Comparison of ENCODE assay signal across 9 mouse cellular contexts in the genomic region with DNA sequence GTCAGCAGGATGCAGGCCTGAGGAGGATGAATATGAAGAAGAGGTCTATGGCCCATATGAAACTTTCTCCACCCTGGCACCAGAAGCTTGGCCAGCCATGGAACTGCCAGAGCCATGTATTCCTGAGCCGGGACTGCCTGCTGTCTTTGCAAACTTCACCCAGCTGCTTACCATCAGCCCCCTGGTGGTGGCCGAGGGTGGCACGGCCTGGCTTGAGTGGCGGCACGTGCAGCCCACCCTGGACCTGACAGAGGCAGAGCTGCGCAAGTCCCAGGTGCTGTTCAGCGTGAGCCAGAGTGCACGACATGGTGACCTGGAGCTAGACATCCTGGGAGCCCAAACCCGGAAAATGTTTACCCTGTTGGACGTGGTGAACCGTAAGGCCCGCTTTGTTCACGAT. TPM values are rescaled to one million over a fixed set of nuclear protein-coding genes. Genes with fewer than 3 reads are reported as not detected.
A peak's percentile ranks its signal among the peaks of the same experiment; 100 is the strongest.
DNase-seq lines count a peak whose midpoint lies in the region; ATAC-seq and TF ChIP-seq lines count a peak whose summit lies in the region.
"Had no signal": no experiment of that assay in that cellular context is flagged by ENCODE, and none has a peak within 500 bp of the region (broad histone marks: within the 10 kb centered on the region; RNA-seq: fewer than 3 reads in every experiment).

No protein-coding gene starts in this region.

- peaks cover 30% of the 10 kb centered on the region for H3K4me1 ChIP-seq in kidney, embryonic 15.5 days
- no peaks in the 10 kb centered on the region for H3K4me1 ChIP-seq in MEL (ENCODE audit: control insufficient read depth in 1 of 2, insufficient read depth in 2 of 2, low read length in 2 of 2)
- no peaks in the 10 kb centered on the region for H3K4me1 ChIP-seq in liver, embryonic 14.5 days (replicated peaks; ENCODE audit: control insufficient read depth in 2 of 2, insufficient read depth in 2 of 2, low read length in 1 of 2)

- no peak overlapping the region for H3K4me2 ChIP-seq in kidney, embryonic 15.5 days
- no peak overlapping the region for H3K4me2 ChIP-seq in liver, embryonic 14.5 days (ENCODE audit: low read depth)
- H3K4me2 ChIP-seq: limb, embryonic 15.5 days had no signal

- no peak for ATAC-seq in kidney, embryonic 15.5 days (replicated peaks; ENCODE audit: low FRiP score)
- no peak for ATAC-seq in liver, embryonic 14.5 days (ENCODE audit: insufficient read depth)

- H3K79me2 ChIP-seq in MEL (ENCODE audit: control insufficient read depth, insufficient read depth, low read length, poor library complexity): no peaks in the 10 kb centered on the region

- H3K9ac ChIP-seq in kidney, embryonic 15.5 days: no peak overlapping the region
- H3K9ac ChIP-seq in MEL (ENCODE audit: control insufficient read depth, low read depth, low read length, poor library complexity, severe bottlenecking): no peak overlapping the region
- no peak overlapping the region for H3K9ac ChIP-seq in liver, embryonic 14.5 days (replicated peaks)
- H3K9ac ChIP-seq: limb, embryonic 15.5 days had no signal

- H3K27ac ChIP-seq in kidney, embryonic 15.5 days: no peak overlapping the region
- H3K27ac ChIP-seq in MEL (ENCODE audit: control insufficient read depth, low read depth, low read length): no peak overlapping the region
- no peak overlapping the region for H3K27ac ChIP-seq in liver, embryonic 14.5 days
- H3K27ac ChIP-seq: limb, embryonic 15.5 days had no signal

- no peak overlapping the region for H3K4me3 ChIP-seq in kidney, embryonic 15.5 days (replicated peaks)
- H3K4me3 ChIP-seq in MEL (ENCODE audit: control insufficient read depth in 1 of 2, insufficient read depth in 1 of 2, low read depth in 2 of 2, low read length in 2 of 2): no peak overlapping the region
- H3K4me3 ChIP-seq in liver, embryonic 14.5 days (ENCODE audit: insufficient read depth in 1 of 2, low read depth in 2 of 2, low read length in 2 of 2): no peak overlapping the region
- H3K4me3 ChIP-seq: limb, embryonic 15.5 days had no signal

- no peak for TF ChIP-seq RAD21 in MEL (IDR thresholded peaks at IDR 0.05; ENCODE audit: low read depth, low read length)

- peaks cover 47% of the 10 kb centered on the region for H3K36me3 ChIP-seq in kidney, embryonic 15.5 days
- H3K36me3 ChIP-seq in MEL (ENCODE audit: control insufficient read depth in 1 of 2, insufficient read depth in 2 of 2, low read length in 2 of 2): no peaks in the 10 kb centered on the region
- no peaks in the 10 kb centered on the region for H3K36me3 ChIP-seq in liver, embryonic 14.5 days (replicated peaks; ENCODE audit: control insufficient read depth, insufficient read depth, low read depth)

- peak; percentile 39 to 64 (median 40) for TF ChIP-seq CTCF in MEL (IDR thresholded peaks at IDR 0.05 in 2 of 3, conservative IDR thresholded peaks at IDR 0.05 in 1 of 3; ENCODE audit: control insufficient read depth in 1 of 3, insufficient read depth in 1 of 3, low read depth in 2 of 3, low read length in 3 of 3, poor library complexity in 1 of 3, severe bottlenecking in 1 of 3)
- peak; percentile 73 for TF ChIP-seq CTCF in liver, embryonic 14.5 days (IDR thresholded peaks at IDR 0.05; ENCODE audit: low read depth)

- no peaks in the 10 kb centered on the region for H3K9me3 ChIP-seq in kidney, embryonic 15.5 days (replicated peaks)
- no peaks in the 10 kb centered on the region for H3K9me3 ChIP-seq in MEL (replicated peaks; ENCODE audit: insufficient read depth, low read length)
- no peaks in the 10 kb centered on the region for H3K9me3 ChIP-seq in liver, embryonic 14.5 days (ENCODE audit: control insufficient read depth, low read length)
- H3K9me3 ChIP-seq: limb, embryonic 15.5 days had no signal

- no peak for TF ChIP-seq POLR2A in MEL (IDR thresholded peaks at IDR 0.05; ENCODE audit: control insufficient read depth in 1 of 2, insufficient read depth in 1 of 2, low read depth in 1 of 2, low read length in 2 of 2, poor library complexity in 1 of 2)

- WGBS in kidney, embryonic 15.5 days: 55% methylated on average over 13 of the region's 13 CpGs
- 56% methylated on average over 13 of the region's 13 CpGs for WGBS in liver, embryonic 14.5 days (ENCODE audit: insufficient replicate concordance)

- H3K27me3 ChIP-seq in kidney, embryonic 15.5 days: peaks cover 3% of the 10 kb centered on the region; the same call in 1 of the 2 replicates
- no peaks in the 10 kb centered on the region for H3K27me3 ChIP-seq in MEL (ENCODE audit: control insufficient read depth in 1 of 2, insufficient read depth in 2 of 2, low read length in 2 of 2)
- no peaks in the 10 kb centered on the region for H3K27me3 ChIP-seq in liver, embryonic 14.5 days (ENCODE audit: control insufficient read depth, insufficient read depth, low read length)
- H3K27me3 ChIP-seq: limb, embryonic 15.5 days had no signal

- no peak for TF ChIP-seq EP300 in MEL (IDR thresholded peaks at IDR 0.05; ENCODE audit: low read depth in 1 of 2, low read length in 2 of 2)
- TF ChIP-seq EP300 in liver, embryonic 14.5 days (IDR thresholded peaks at IDR 0.05; ENCODE audit: low read depth): no peak

- DNase-seq in kidney, postnatal 4 days: peak; percentile 80 to 82
- peak; percentile 20 to 31 for DNase-seq in B cell, adult 2 months
- peak; percentile 32 for DNase-seq in MEL (ENCODE audit: low read depth, low spot score)
- no peak for DNase-seq in liver, embryonic 14.5 days (ENCODE audit: low read depth in 3 of 3, low spot score in 3 of 3)
- DNase-seq in ovary, postnatal 10 days (ENCODE audit: low spot score): no peak
- DNase-seq in right cerebral cortex, postnatal 14 days: no peak
- DNase-seq: adrenal gland, postnatal 25 days had no signal

TF ChIP-seq in MEL, 35 proteins besides CTCF, POLR2A, EP300 and RAD21:
- TF ChIP-seq SMC3 (IDR thresholded peaks at IDR 0.05; ENCODE audit: low read depth, low read length) (peak; percentile 25; the same call in 1 of the 2 replicates), TAL1 (IDR thresholded peaks at IDR 0.05; ENCODE audit: low read length) (no peak)

RNA-seq across cellular contexts. Expression of gene Cspg4, which starts 21.3 kb away (rescaled TPM):
- 25.0 and 26.5 TPM in 2 replicates for polyA plus RNA-seq in kidney, embryonic 15.5 days (2015; fragmentation: Nextera tagmentation; extraction: Ambion mirVana)
- 0.16 and 0.23 TPM in 2 replicates for total RNA-seq in MEL (2012; rRNA removed)
- polyA plus RNA-seq in MEL (2012; ENCODE audit: insufficient read depth in 1 of 2, insufficient read length in 2 of 2, low read depth in 1 of 2, low replicate concordance in 2 of 2, missing spikeins in 1 of 2): under 1 TPM in 1 of 2 experiments, not detected in 1; 0.15 TPM
- polyA plus RNA-seq in liver, embryonic 14.5 days (2012; rRNA removed): 0.16 and 0.19 TPM in 2 replicates
- polyA plus RNA-seq in liver, embryonic 14.5 days (2014; fragmentation: Nextera tagmentation; extraction: Ambion mirVana): 0.08 and 0.32 TPM in 2 replicates

RNA-seq across cellular contexts. Expression of gene Odf3l1, which starts 21.6 kb away (rescaled TPM):
- 0.17 and 0.22 TPM in 2 replicates for polyA plus RNA-seq in kidney, embryonic 15.5 days (2015; fragmentation: Nextera tagmentation; extraction: Ambion mirVana)
- total RNA-seq in MEL (2012; rRNA removed): not detected in 2 replicates
- not detected for polyA plus RNA-seq in MEL (2012; ENCODE audit: insufficient read depth in 1 of 2, insufficient read length in 2 of 2, low read depth in 1 of 2, low replicate concordance in 2 of 2, missing spikeins in 1 of 2)
- polyA plus RNA-seq in liver, embryonic 14.5 days (2012; rRNA removed): not detected in 2 replicates
- not detected in 2 replicates for polyA plus RNA-seq in liver, embryonic 14.5 days (2014; fragmentation: Nextera tagmentation; extraction: Ambion mirVana)

RNA-seq across cellular contexts. Expression of gene Snx33, which starts 42.1 kb away (rescaled TPM):
- polyA plus RNA-seq in kidney, embryonic 15.5 days (2015; fragmentation: Nextera tagmentation; extraction: Ambion mirVana): 9.2 and 10.5 TPM in 2 replicates
- total RNA-seq in MEL (2012; rRNA removed): 2.2 and 2.3 TPM in 2 replicates
- 1 to 10 TPM in 1 of 2 experiments, not detected in 1; 3.5 TPM for polyA plus RNA-seq in MEL (2012; ENCODE audit: insufficient read depth in 1 of 2, insufficient read length in 2 of 2, low read depth in 1 of 2, low replicate concordance in 2 of 2, missing spikeins in 1 of 2)
- polyA plus RNA-seq in liver, embryonic 14.5 days (2012; rRNA removed): 0.74 and 0.78 TPM in 2 replicates
- polyA plus RNA-seq in liver, embryonic 14.5 days (2014; fragmentation: Nextera tagmentation; extraction: Ambion mirVana): 0.62 and 0.66 TPM in 2 replicates

RNA-seq across cellular contexts. Expression of gene Imp3, which starts 51.2 kb away (rescaled TPM):
- 90.8 and 93.7 TPM in 2 replicates for polyA plus RNA-seq in kidney, embryonic 15.5 days (2015; fragmentation: Nextera tagmentation; extraction: Ambion mirVana)
- total RNA-seq in MEL (2012; rRNA removed): 160 and 183 TPM in 2 replicates
- polyA plus RNA-seq in MEL (2012; ENCODE audit: insufficient read depth in 1 of 2, insufficient read length in 2 of 2, low read depth in 1 of 2, low replicate concordance in 2 of 2, missing spikeins in 1 of 2): 100 to 1,000 TPM in 1 of 2 experiments, not detected in 1; 154 TPM
- 69.2 and 93.9 TPM in 2 replicates for polyA plus RNA-seq in liver, embryonic 14.5 days (2012; rRNA removed)
- polyA plus RNA-seq in liver, embryonic 14.5 days (2014; fragmentation: Nextera tagmentation; extraction: Ambion mirVana): 49.0 and 49.8 TPM in 2 replicates

Comparison
In these comparisons a context has a peak if more than half of its experiments do, and no peak if none do; other contexts are left out.
1. DNase-seq: peak in kidney, postnatal 4 days (2 of 2), B cell, adult 2 months (2 of 2) and MEL (single experiment); none in liver, embryonic 14.5 days (0 of 3), ovary, postnatal 10 days (single experiment) and right cerebral cortex, postnatal 14 days (single experiment).
2. RNA of gene Cspg4, which starts 21.3 kb away (polyA plus RNA-seq): 25.0 to 26.5 TPM in kidney, embryonic 15.5 days; 0.08 to 0.32 TPM in liver, embryonic 14.5 days and 0.15 TPM in MEL; every median in the first group is over 10 times any median in the second.